Mouse (Mus musculus): Measurements from ENCODE around the gene Btbd9. TPM values are rescaled to one million over a fixed set of nuclear protein-coding genes. Genes with fewer than 3 reads are reported as not detected.
A peak's percentile ranks its signal among the peaks of the same experiment; 100 is the strongest.
"Not testable (repeated sequence)": the region's sequence is repeated elsewhere in the genome, so short reads cannot be mapped to it uniquely, and the experiment has no call there.

Gene Btbd9
- 100 to 1,000 TPM; 100 to 101 TPM for total RNA-seq (2021)
- long read RNA-seq, experiment 1, full-length matches to known transcripts, result 46 of 89 reads
- long read RNA-seq, experiment 1, partial matches to known transcripts, result 4 of 89 reads
- long read RNA-seq, experiment 1, other reads (novel, unspliced or antisense), result 39 of 89 reads
- long read RNA-seq, experiment 2, full-length matches to known transcripts, result 26 of 52 reads
- long read RNA-seq, experiment 2, partial matches to known transcripts, result 12 of 52 reads
- long read RNA-seq, experiment 2, other reads (novel, unspliced or antisense), result 14 of 52 reads

DNA sequence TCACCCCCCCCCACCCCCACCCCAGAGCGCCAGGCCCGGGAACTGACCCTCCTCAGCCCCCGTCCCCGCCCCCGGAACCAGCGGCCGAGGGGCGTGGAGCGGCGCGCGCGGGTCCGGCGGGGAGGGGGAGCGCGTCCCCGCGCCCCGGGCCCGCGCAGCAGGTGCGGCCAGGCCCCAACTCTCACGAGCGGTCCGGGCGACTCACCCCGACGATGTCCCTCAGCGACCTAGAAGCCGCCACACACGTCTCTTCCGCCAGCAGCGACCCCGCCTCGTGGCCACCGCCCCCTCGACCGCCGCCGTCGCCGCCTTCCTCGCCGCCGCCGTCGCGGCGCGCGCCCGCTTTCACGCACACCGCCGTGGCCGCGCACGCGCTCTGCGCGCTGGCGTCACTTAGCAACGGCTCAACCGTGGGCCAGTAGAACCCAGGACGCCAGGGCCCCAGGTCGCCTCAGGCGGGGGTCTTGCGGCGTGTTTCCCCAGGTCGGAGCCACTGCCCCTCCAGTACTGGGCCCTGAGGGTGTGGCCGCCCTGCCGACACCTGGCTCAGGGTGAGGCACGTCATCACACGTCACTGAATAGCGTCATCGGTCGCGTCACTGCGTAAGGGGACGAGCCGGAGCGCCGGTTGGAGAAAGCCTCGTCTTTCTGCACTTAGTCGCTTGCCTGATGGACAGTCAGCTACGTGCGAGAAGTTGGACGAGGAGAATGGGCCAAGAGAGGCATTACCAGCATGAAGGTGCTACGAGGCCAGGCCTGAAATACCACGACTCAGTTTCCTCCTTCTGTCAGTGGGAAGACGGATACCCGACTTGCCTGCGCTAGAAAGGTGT, at the start of gene Btbd9:
Btbd9 (minus strand) TSS at position 548 of the 833 bp plus-strand sequence.
- peak; percentile 97 for DNase-seq (ENCODE audit: low spot score in 2 of 2)

GRCm38 (mm10) chr17:30624132-30624531, 47.8 kb upstream of the Btbd9 start, which contains the start of gene Dnah8:
Gene Dnah8, plus strand, starts transcription at chr17:30624354.
- not testable (repeated sequence) for DNase-seq (ENCODE audit: low spot score in 2 of 2)

DNA sequence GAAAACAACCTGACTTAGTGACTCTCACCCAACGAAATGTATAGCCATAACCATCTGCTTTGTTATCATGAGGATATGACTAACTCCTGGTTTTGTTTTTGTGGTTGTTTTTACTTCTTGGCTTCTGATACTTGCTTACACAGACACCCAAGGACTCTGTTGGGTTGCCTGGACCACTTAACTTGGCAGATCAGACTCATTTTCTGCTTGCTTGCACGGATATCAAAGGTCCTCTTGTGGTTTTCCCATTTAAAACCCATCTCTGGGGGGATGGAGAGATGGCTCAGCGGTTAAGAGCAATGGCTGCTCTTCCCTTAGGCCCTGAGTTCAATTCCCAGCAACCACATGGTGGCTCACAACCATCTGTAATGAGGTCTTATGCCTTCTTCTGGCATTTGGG, 46.9 kb upstream of the Btbd9 start:
- no peak for DNase-seq (ENCODE audit: low spot score in 2 of 2)

GRCm38 (mm10) chr17:30621450-30621849, 45.2 kb upstream of the Btbd9 start:
- no peak for DNase-seq (ENCODE audit: low spot score in 2 of 2)

DNA sequence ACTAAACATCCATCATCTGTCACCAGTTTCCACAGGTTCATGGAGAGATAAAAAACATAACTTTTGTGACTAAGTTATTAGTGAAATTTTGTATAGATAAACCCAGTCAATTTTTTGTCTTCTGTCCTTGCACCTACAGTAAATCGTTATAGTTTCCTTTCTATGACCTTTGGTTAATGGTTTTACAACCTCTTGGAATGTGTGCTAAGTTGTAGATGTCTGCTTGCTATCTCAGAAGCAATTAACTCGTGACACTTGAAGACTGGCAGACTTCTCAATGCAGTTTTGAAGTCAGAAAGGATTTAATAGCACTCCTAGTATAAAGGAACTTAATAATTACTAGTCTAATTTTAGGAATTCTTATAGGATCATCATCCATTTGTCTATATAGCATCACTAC, 44.3 kb upstream of the Btbd9 start:
- no peak for DNase-seq (ENCODE audit: low spot score in 2 of 2)

DNA sequence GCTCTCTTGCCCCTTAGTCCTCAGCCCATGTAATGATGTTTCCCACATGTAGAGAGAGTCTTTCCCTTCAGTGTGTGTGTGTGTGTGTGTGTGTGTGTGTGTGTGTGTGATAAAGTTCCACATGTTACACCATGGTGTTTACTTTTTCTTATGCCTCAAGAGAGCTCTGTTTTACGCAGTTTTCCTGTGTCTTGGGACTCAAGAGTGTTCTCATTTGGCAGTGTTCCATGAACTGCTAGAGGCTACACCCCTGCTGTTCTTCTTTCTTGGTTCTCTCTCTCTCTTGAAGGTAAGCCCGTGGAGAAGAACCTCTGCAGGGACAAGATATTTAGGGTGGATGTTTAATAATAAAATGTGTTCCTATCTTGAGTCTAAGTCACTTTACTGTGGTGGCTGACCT, 42.9 kb upstream of the Btbd9 start:
- DNase-seq (ENCODE audit: low spot score in 2 of 2), result no peak

- no peak for DNase-seq (ENCODE audit: low spot score in 2 of 2)
Observed at GRCm38 (mm10) chr17:30618136-30618891, 42.0 kb upstream of the Btbd9 start.

DNA sequence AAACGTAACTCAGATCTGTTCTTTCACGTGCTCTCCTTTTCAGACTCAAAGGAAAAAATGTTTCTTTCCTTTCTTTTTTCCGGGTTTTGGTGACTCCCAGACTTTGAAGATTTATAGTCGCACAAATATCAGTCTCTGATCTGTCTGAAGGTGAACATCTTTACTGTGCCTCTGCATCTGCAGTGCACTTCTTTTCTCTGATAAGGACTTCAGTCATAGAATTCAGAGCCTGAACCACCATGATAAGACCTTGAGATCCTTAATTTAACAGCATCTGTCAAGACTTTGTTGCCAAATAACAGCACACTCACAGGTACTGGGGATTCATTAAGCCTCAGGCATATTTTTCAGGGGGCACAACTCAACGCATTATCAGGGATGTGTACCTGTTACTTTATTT, 39.9 kb upstream of the Btbd9 start:
- DNase-seq (ENCODE audit: low spot score in 2 of 2), result no peak

GRCm38 (mm10) chr17:30613350-30613749, 37.1 kb upstream of the Btbd9 start:
- DNase-seq (ENCODE audit: low spot score in 2 of 2), result no peak

GRCm38 (mm10) chr17:30612075-30612859, 36.0 kb upstream of the Btbd9 start:
- peak; percentile 100 for DNase-seq (ENCODE audit: low spot score in 2 of 2)

GRCm38 (mm10) chr17:30611221-30612074, 35.2 kb upstream of the Btbd9 start:
- no peak for DNase-seq (ENCODE audit: low spot score in 2 of 2)

- DNase-seq (ENCODE audit: low spot score in 2 of 2), result no peak
Observed at GRCm38 (mm10) chr17:30610739-30611138, 34.5 kb upstream of the Btbd9 start.

DNA sequence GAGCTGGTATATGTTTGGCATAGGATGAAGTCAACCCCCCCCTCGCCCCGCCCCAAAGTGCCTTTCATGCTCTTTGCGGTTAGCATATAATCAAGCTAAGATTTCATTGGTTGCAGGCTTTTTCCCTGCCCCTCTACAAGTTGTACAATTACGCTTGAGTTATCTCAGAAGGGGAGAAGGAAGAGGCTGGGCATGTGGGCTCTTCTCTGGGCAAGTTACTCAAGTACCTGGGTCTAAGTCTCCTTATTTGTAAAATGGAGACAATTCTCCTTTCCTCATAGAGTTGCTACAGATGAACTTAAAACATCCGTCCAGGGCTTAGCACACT, 33.7 kb upstream of the Btbd9 start:
- DNase-seq (ENCODE audit: low spot score in 2 of 2), result no peak

DNA sequence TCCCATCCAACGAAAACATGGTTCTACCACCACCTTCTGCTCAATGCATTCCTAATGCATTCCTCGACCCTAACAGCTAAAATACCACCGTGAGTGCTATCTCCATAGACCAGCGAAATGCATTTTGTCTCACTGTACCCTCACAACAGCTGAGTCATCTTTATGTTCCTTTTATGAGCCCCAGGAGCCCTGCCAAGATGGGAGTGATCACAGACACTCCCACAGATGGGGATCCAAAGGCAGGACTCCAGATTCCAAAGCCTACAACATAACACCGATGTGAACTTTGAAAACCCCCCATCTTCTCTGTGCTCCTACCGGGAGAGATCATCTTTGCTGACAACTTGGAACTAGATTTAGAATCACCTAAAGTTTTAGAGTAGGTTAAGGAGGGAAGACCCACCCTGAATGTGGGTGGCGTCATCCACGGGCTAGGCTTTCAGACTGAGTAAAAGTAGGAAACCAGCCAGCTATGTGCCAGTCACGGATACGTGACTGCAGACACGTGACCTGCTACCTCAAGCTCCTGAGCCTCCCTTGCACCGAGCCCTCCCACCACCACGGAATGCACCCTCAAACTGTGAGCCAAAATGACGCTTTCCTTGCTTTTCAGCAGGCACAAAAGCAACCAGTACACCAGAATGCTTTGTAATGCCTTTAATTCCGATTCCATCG, 33.2 kb upstream of the Btbd9 start:
- DNase-seq (ENCODE audit: low spot score in 2 of 2), result peak; percentile 64 to 69

- DNase-seq (ENCODE audit: low spot score in 2 of 2), result no peak
Observed at GRCm38 (mm10) chr17:30607909-30608495, 31.7 kb upstream of the Btbd9 start.

DNA sequence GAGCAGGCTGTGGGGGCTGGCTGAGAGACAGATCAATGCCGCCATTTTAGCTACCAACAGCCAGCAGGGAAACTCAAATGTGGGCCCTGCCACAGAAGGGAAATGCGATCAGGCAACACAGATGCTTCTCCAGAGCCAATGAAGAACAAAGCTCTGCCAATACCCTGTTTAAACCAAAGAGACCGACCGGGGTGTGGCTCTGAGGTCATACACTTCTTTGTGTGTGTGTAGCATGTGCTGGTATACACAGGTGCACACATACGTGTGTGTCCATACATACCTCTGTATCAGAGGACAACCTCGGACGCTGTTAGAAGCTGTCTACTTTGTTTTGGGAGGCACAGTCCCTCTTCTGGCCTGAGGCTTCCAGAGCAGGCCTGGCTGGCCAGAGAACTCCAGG, 31.0 kb upstream of the Btbd9 start:
- no peak for DNase-seq (ENCODE audit: low spot score in 2 of 2)

DNA sequence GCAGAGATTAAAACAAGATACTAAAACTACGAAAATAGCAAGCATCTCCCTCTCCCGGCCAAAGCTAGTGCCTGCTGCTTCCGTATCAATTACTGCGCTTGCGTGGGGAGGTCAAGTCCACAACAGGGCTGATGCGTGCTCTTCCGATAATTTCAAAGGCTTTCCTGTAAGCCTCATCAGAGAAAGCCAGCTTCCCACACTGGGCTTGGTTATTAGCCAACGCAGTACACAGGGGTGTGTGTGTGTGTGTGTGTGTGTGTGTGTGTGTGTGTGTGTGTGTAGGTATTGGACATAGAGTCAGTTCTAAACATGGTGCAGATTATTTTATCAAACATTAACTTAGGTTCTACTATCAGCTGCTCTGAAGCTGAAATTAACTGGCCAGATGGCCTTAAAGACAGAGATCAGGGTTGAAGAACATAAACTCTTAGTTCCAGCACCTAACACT, 30.4 kb upstream of the Btbd9 start:
- no peak for DNase-seq (ENCODE audit: low spot score in 2 of 2)

DNA sequence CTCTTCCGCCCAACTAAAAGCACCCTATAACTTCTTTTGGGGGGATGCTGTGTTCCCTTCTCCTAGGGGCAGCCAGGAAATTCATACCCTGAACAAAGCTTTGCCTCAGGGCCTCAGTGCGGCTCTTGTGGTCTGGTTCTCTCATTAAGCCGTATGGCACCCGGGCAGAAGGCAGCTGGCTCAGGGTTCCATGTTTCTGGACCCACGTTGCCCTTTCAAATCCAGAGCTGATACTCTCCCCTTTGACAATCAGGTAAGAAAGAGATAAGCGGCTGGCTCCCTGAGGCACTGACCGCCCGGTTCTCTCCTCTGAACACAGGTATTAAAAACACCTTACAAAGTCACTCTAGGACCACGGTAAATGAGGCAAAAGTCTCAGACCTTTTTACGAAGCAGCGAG, 29.9 kb upstream of the Btbd9 start:
- no peak for DNase-seq (ENCODE audit: low spot score in 2 of 2)

DNA sequence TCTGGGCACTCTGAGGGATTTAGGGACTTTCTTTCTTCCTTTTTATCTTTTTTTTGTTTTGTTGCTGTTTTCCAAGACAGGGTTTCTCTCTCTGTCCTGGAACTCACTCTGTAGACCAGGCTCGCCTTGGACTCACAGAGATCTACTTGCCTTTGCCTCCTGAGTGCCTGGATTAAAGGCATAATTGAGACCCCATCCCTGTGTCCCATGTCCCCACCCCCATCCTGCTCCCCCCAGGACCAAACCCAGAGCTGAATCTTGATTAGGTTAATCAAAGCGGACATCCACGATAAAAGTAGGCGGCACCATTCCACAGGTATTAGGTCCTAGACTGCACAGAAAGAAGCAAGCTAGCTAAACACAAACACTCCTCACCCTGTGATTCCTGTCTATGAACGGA, 28.7 kb upstream of the Btbd9 start:
- DNase-seq (ENCODE audit: low spot score in 2 of 2), result no peak

All from left cerebral cortex, adult 18-20 months (tissue).